Mouse (Mus musculus): ENCODE results near the gene Golga1.

Gene Golga1

GRCm38 (mm10) chr2:39005574-39006079, 59.7 kb downstream of the Golga1 start, which contains the start of gene Rpl35:
Gene Rpl35, minus strand, starts transcription at chr2:39005624.
- no peak for DNase-seq

- DNase-seq, result peak; percentile 91 to 96
Measured at GRCm38 (mm10) chr2:39004880-39005435, 60.4 kb downstream of the Golga1 start, which contains the start of gene Arpc5l. Gene Arpc5l, plus strand, starts transcription at chr2:39005348.

GRCm38 (mm10) chr2:39004372-39004771, 61.0 kb downstream of the Golga1 start:
- DNase-seq, result peak in 1 of 2 experiments; percentile 28

GRCm38 (mm10) chr2:39003512-39003911, 61.8 kb downstream of the Golga1 start:
- DNase-seq, result no peak

- DNase-seq, result no peak
Measured at GRCm38 (mm10) chr2:39003106-39003505, 62.2 kb downstream of the Golga1 start.

GRCm38 (mm10) chr2:39001866-39002265, 63.5 kb downstream of the Golga1 start:
- no peak for DNase-seq

GRCm38 (mm10) chr2:39000587-39000919, 64.8 kb downstream of the Golga1 start:
- DNase-seq, result no peak

- DNase-seq, result no peak
Measured at GRCm38 (mm10) chr2:38999910-39000586, 65.3 kb downstream of the Golga1 start.

- no peak for DNase-seq
Measured at GRCm38 (mm10) chr2:38999381-38999780, 66.0 kb downstream of the Golga1 start.

- DNase-seq, result peak; percentile 94 to 95
Measured at GRCm38 (mm10) chr2:38997386-38998374, 67.7 kb downstream of the Golga1 start, which contains the start of gene Wdr38. Gene Wdr38, plus strand, starts transcription at chr2:38997476.

GRCm38 (mm10) chr2:38992452-38992851, 72.9 kb downstream of the Golga1 start:
- no peak for DNase-seq

- DNase-seq, result no peak
Measured at GRCm38 (mm10) chr2:38992004-38992403, 73.3 kb downstream of the Golga1 start.

GRCm38 (mm10) chr2:38988929-38989328, 76.4 kb downstream of the Golga1 start:
- no peak for DNase-seq

- no peak for DNase-seq
Measured at GRCm38 (mm10) chr2:38987803-38988510, 77.4 kb downstream of the Golga1 start.

GRCm38 (mm10) chr2:38987371-38987770, 78.0 kb downstream of the Golga1 start:
- DNase-seq, result no peak

- DNase-seq, result no peak
Measured at GRCm38 (mm10) chr2:38986580-38986979, 78.8 kb downstream of the Golga1 start.

GRCm38 (mm10) chr2:38983456-38983855, 81.9 kb downstream of the Golga1 start:
- DNase-seq, result no peak

GRCm38 (mm10) chr2:38977837-38978236, 87.5 kb downstream of the Golga1 start:
- no peak for DNase-seq

- DNase-seq, result no peak
Measured at GRCm38 (mm10) chr2:38975941-38976805, 89.2 kb downstream of the Golga1 start.

- no peak for DNase-seq
Measured at GRCm38 (mm10) chr2:38975181-38975580, 90.2 kb downstream of the Golga1 start.

- no peak for DNase-seq
Measured at GRCm38 (mm10) chr2:38974171-38974570, 91.2 kb downstream of the Golga1 start.
